Mouse (Mus musculus) testis, postnatal 14 days (tissue): Measurements from ENCODE around the gene 1700056E22Rik.

Source experiments
- DNase-seq: peaks from one replicate; pipeline ENCODE4 v3.0.0; 2021; ENCODE audit warnings: low spot score

The 1700056E22Rik gene

DNA sequence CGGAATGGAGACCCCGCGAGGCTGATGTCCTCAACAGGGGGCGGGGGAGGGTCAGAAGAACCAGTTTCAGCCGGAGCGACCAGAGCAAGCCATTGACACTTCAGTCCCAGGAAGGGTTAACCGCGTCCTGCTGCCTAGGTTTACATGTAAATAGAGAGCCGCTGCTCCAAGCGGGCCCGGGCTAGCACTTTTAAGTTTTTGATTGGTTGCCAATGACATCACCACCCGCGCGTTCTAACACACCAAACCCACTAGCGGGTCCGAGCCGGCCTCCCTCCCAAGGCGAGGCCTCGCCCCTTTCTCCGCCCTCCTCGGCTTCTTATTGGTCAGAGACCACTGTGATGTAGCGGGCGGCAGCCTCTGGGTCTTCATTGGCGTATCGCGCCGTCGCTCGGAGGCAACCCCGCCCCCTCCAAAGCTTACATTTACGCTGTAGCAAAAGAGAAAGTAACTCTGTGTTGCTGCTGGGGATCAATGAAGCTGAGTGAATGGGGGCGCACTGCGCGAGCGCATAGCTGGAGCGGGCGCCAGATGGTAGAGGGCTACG, at the start of gene 1700056E22Rik:
Gene 1700056E22Rik (minus strand): TSS at position 291 of the 547 bp plus-strand sequence.
- DNase-seq, result peak; percentile 97

GRCm38 (mm10) chr1:184083166-184083565, 49.1 kb upstream of the 1700056E22Rik start:
- DNase-seq, result no peak

GRCm38 (mm10) chr1:184082661-184083060, 48.6 kb upstream of the 1700056E22Rik start:
- DNase-seq, result no peak

- no peak for DNase-seq
Observed at GRCm38 (mm10) chr1:184079304-184079703, 45.2 kb upstream of the 1700056E22Rik start.

- no peak for DNase-seq
Observed at GRCm38 (mm10) chr1:184076756-184077155, 42.7 kb upstream of the 1700056E22Rik start.

DNA sequence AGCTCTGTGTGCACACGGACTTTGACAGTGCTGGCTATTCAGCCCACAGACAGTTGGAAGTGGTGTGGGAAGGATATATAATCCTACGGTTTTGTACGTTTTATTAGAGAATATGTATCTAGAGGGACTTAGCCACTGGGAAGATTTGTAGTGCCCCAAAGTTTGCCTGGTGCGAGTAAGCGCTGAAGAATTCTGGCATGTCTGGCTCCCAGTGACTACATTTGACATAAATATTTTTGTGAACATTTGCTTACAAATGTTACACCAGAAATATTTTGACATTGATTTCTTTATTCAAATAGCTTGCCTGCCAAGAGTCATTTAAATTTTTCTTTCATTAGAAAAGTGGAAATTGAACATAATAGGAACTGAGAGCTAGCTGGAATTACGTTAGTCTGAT, 42.0 kb upstream of the 1700056E22Rik start:
- DNase-seq, result no peak

DNA sequence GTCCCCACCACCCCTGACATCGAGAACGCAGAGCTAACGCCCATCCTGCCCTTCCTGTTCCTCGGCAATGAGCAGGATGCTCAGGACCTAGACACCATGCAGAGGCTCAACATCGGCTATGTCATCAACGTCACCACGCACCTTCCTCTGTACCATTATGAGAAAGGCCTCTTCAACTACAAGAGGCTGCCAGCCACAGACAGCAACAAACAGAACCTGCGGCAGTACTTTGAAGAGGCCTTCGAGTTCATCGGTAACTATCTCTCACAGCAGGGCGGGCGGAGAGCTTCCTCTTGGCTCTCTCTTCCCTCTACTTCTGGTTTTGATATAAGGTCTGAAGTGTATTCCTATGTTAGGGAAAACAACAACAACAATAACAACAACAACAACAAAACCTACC, 34.9 kb upstream of the 1700056E22Rik start:
- no peak for DNase-seq

- no peak for DNase-seq
Observed at GRCm38 (mm10) chr1:184067704-184068558, 33.8 kb upstream of the 1700056E22Rik start.

GRCm38 (mm10) chr1:184066460-184067287, 32.6 kb upstream of the 1700056E22Rik start:
- DNase-seq, result no peak

GRCm38 (mm10) chr1:184065589-184066361, 31.7 kb upstream of the 1700056E22Rik start:
- DNase-seq, result no peak

DNA sequence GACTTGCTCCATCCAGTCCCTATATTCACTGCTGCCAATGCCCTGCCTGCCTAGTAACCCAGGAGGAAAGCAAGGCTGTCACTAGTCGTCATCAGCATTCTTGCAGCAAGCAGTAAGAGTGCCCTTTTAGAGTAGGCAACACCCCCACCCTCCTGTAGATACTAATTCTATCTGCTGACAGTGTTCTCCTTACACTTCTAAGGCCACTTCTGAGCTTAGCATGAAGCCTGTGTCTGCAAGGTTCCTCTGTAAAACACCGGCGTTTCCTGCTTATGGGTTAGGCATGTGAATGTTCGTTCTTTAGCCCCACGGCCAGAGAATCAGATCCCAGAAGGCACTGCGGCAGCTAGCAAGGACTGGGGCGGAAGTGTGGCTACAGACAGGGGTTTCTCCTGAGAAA, 30.2 kb upstream of the 1700056E22Rik start:
- DNase-seq, result no peak

- DNase-seq, result no peak
Observed at GRCm38 (mm10) chr1:184061901-184062300, 27.8 kb upstream of the 1700056E22Rik start.

DNA sequence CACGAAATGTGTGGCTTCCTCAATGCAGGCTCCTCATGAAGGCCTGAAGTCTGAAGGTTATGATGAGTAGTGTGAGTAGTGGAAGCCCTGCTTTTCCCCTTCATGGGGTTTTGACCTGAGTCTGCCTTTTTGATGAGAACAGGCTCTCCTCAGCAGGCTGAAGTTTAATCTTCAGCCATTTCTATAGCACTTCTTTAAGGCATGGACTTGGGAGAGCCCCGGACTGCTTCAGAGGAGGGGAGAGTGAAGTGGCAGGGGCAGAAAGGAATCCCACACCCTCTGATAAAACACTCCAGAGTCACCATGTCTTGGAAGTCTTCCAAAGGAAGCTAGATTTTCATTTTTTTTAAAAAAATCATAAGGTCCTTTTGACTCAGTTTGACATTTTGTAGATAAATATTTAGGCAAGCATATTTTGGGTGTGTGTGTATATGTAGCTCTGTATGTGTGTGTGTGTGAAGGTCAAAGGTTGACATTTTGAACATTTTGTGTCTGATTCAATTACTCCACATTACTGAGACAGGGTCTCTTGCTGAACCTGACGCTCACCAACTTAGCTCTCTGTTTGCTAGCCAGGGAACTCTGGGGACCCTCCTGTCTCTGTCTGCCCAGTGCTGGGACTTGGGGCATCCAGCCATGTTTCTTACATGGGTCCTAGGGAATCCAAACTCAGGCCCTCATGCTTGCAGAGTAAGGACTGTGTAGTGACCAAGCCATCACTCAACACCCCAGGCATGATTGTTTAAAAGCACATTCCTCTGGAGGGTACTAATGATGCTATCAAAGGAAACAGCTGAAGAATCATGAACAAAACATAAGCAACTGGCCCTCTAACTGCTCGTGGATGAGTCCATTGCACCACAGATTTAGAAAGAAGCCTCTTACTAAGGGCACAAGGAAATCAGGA, 27.0 kb upstream of the 1700056E22Rik start:
- DNase-seq, result no peak

DNA sequence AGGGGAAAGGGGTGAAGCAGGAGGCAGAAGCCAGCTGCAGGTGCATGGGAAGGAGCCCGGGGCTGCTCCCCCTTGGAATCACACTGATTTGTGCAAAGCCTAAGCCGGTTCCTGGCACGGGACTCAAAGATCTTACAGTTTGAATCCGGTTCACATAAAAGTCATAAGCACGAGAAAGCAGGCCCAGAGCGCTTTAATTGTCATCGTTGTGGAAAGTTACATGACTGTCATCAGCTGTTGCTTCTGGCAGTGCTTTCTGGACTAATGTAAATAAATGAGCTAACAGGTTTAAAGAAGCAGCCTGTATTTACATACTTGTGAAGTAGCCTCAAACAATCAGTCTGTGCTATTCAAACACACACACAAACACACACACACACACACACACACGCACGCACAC, 26.3 kb upstream of the 1700056E22Rik start:
- DNase-seq, result no peak

GRCm38 (mm10) chr1:184059814-184060213, 25.7 kb upstream of the 1700056E22Rik start:
- DNase-seq, result no peak

GRCm38 (mm10) chr1:184058206-184058605, 24.1 kb upstream of the 1700056E22Rik start:
- DNase-seq, result no peak

- no peak for DNase-seq
Observed at GRCm38 (mm10) chr1:184054176-184054575, 20.1 kb upstream of the 1700056E22Rik start.

DNA sequence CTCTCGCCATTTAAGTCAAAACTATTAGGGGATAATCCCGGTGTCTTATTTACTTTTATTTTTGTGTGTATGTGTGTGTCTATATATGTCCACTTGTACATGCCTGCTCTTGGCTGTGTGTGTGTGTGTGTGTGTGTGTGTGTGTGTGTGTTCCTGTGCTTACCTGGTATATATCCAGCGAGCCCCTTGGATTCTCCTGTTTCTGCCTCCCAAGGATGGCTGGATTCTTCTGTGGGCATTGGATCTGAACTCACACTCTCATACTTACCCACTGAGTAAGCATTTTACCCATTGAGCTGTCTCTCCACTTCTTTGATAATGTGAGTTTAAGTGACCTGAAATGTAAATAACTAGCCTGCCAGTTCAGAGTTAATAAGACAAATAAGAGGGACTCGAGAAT, 19.6 kb upstream of the 1700056E22Rik start:
- DNase-seq, result no peak

DNA sequence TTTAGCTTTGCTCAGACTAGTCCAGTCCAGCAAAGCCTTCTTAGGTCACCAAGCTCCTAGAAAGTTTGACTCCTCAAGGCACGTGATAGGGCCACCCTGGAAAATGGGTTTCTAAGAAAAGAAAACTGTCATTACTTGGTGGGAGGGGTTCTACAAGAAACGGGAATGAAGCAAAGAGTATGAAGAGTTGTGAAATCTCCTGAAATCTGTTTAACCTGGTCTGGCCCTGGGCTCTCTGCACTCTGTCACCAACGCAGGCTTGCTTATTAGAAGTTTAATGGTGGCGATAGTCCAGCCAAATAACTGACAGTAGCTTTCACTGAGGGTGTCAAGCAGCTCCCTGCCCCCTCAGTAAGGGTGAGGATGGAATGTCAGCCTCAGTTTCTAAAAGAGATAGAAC, 19.0 kb upstream of the 1700056E22Rik start:
- no peak for DNase-seq

DNA sequence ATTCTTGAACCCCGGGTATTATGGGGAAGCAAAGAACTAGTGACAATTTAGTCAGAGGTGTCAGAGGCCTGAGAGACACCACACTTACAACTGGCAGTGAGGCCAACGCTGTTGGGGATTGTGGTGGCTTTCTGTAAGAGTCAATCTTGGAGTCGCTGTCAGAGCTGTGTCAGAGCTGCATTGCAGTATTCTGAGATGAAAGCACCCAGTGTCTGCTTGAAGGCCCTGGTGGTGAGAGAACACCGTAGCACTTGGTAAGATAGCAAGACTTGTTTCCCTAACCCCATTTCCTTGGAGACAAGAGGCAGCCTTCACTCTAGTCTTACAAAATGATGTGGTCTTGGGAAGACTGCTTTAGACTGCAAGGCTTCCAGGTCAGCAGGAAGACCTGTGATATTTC, 18.2 kb upstream of the 1700056E22Rik start:
- DNase-seq, result no peak

GRCm38 (mm10) chr1:184051824-184052223, 17.7 kb upstream of the 1700056E22Rik start:
- no peak for DNase-seq
